Mouse (Mus musculus) kidney, embryonic 14.5 days (tissue): ENCODE measurements around the gene Kif18b. TPM values are rescaled to one million over a fixed set of nuclear protein-coding genes. Genes with fewer than 3 reads are reported as not detected.

ENCODE experiments used
- ATAC-seq: fragments of 200-750 bp; cut with Nextera tagmentation; 2 replicates; pipeline ENCODE4 v1.8.0; 2017; ENCODE audit warnings: moderate number of reproducible peaks, mild to moderate bottlenecking, moderate TSS enrichment, moderate library complexity; ENCODE audit not compliant: low FRiP score, low TSS enrichment
- H3K27ac ChIP-seq: fragments of 300-500 bp; sonication (generic); 2 replicates; pipeline ENCODE4 v1.5.1; 2014; ENCODE audit warnings: low read depth, mild to moderate bottlenecking, low read length, moderate library complexity, mixed read lengths
- H3K27me3 ChIP-seq: fragments of 300-500 bp; sonication (generic); 2 replicates; pipeline ENCODE4 v1.6.1; 2014; ENCODE audit warnings: mild to moderate bottlenecking, low read length; ENCODE audit not compliant: control insufficient read depth, insufficient read depth
- H3K36me3 ChIP-seq: fragments of 300-500 bp; sonication (generic); 2 replicates; pipeline ENCODE4 v1.6.1; 2014; ENCODE audit warnings: low read length, mixed read lengths; ENCODE audit not compliant: control insufficient read depth, insufficient read depth
- H3K4me1 ChIP-seq: fragments of 300-500 bp; sonication (generic); 2 replicates; pipeline ENCODE4 v1.6.1; 2014; ENCODE audit warnings: low read length, mixed read lengths; ENCODE audit not compliant: control insufficient read depth, insufficient read depth
- H3K4me2 ChIP-seq: fragments of 300-500 bp; sonication (generic); replicated peaks from 2 replicates; pipeline ENCODE4 v1.6.1; 2014; ENCODE audit warnings: low read depth, mild to moderate bottlenecking, low read length
- H3K4me3 ChIP-seq: fragments of 300-500 bp; sonication (generic); 2 replicates; pipeline ENCODE4 v1.5.1; 2014; ENCODE audit warnings: mild to moderate bottlenecking, low read length
- H3K9ac ChIP-seq: fragments of 300-500 bp; sonication (generic); 2 replicates; pipeline ENCODE4 v1.6.1; 2014; ENCODE audit warnings: low read depth, mild to moderate bottlenecking, low read length, moderate library complexity
- H3K9me3 ChIP-seq: fragments of 300-500 bp; sonication (generic); 2 replicates; pipeline ENCODE4 v1.6.1; 2016; ENCODE audit warnings: low read length; ENCODE audit not compliant: control insufficient read depth
- WGBS: fragments of 180-500 bp; shearing (Covaris S2); extraction: QIAGEN DNeasy Blood & Tissue Kit; methylation state at CpG from one replicate; pipeline ENCODE4 v1.1.7; 2014; 5-methylcytosine and 5-hydroxymethylcytosine counted together
- polyA plus RNA-seq: library from polyadenylated mRNA; unstranded; fragments of >200 nt; fragmentation: Nextera tagmentation; extraction: Ambion mirVana; gene quantifications from 2 replicates; pipeline ENCODE4 v1.2.1, GENCODE M21; 2014

Gene Kif18b
- polyA plus RNA-seq, 1 experiment from 2014 or later = 8.3 TPM

GRCm38 (mm10) chr11:102918077-102918476, 6.8 kb downstream of the Kif18b start:
- H3K9ac ChIP-seq = no peak overlapping the region
- no peak overlapping the region for H3K4me2 ChIP-seq
- no peak overlapping the region for H3K4me3 ChIP-seq
- no peak for ATAC-seq
- H3K27me3 ChIP-seq = no peaks in the 10 kb centered on the region
- peaks cover 45% of the 10 kb centered on the region for H3K36me3 ChIP-seq
- no peaks in the 10 kb centered on the region for H3K9me3 ChIP-seq
- 83% methylated on average over 4 of the region's 4 CpGs for WGBS
- H3K4me1 ChIP-seq = peaks cover 2% of the 10 kb centered on the region; the same call in 1 of the 2 replicates
- no peak overlapping the region for H3K27ac ChIP-seq

GRCm38 (mm10) chr11:102915380-102915779, 9.5 kb downstream of the Kif18b start:
- Histone ChIP-seq H3K4me3 (no peak overlapping the region), H3K4me2 (no peak overlapping the region), H3K27me3 (no peaks in the 10 kb centered on the region), H3K4me1 (no peaks in the 10 kb centered on the region), H3K9me3 (no peaks in the 10 kb centered on the region), H3K9ac (no peak overlapping the region), H3K27ac (no peak overlapping the region), H3K36me3 (peaks cover 58% of the 10 kb centered on the region)
- no peak for ATAC-seq
- 90% methylated on average over 9 of the region's 9 CpGs for WGBS

- Histone ChIP-seq H3K4me2 (no peak overlapping the region), H3K9ac (no peak overlapping the region), H3K27ac (no peak overlapping the region), H3K27me3 (no peaks in the 10 kb centered on the region), H3K4me3 (no peak overlapping the region), H3K4me1 (no peaks in the 10 kb centered on the region), H3K36me3 (peaks cover 97% of the 10 kb centered on the region), H3K9me3 (no peaks in the 10 kb centered on the region)
- WGBS = 81% methylated on average over 7 of the region's 7 CpGs
- no peak for ATAC-seq
These were observed 13.5 kb downstream of the Kif18b start for GRCm38 (mm10) chr11:102911376-102911775.

- H3K4me3 ChIP-seq = no peak overlapping the region
- H3K9ac ChIP-seq = no peak overlapping the region
- H3K4me1 ChIP-seq = no peaks in the 10 kb centered on the region
- H3K36me3 ChIP-seq = peaks cover 36% of the 10 kb centered on the region
- WGBS = 68% methylated on average over 7 of the region's 7 CpGs
- H3K4me2 ChIP-seq = no peak overlapping the region
- ATAC-seq = no peak
- no peaks in the 10 kb centered on the region for H3K9me3 ChIP-seq
- H3K27ac ChIP-seq = no peak overlapping the region
- no peaks in the 10 kb centered on the region; the same call in 1 of the 2 replicates for H3K27me3 ChIP-seq
These were observed 21.3 kb downstream of the Kif18b start for GRCm38 (mm10) chr11:102903654-102904053.

GRCm38 (mm10) chr11:102902107-102902506, 22.8 kb downstream of the Kif18b start:
- no peaks in the 10 kb centered on the region for H3K4me1 ChIP-seq
- H3K9ac ChIP-seq = no peak overlapping the region
- H3K9me3 ChIP-seq = no peaks in the 10 kb centered on the region
- H3K4me3 ChIP-seq = no peak overlapping the region
- peaks cover 21% of the 10 kb centered on the region for H3K36me3 ChIP-seq
- H3K27me3 ChIP-seq = no peaks in the 10 kb centered on the region; the same call in 1 of the 2 replicates
- no peak overlapping the region for H3K4me2 ChIP-seq
- ATAC-seq = no peak
- WGBS = 81% methylated on average over 5 of the region's 5 CpGs
- no peak overlapping the region for H3K27ac ChIP-seq

- Histone ChIP-seq H3K27me3 (no peaks in the 10 kb centered on the region; the same call in 1 of the 2 replicates), H3K4me2 (no peak overlapping the region), H3K9me3 (no peaks in the 10 kb centered on the region), H3K36me3 (peaks cover 12% of the 10 kb centered on the region), H3K27ac (no peak overlapping the region), H3K4me3 (no peak overlapping the region), H3K4me1 (no peaks in the 10 kb centered on the region), H3K9ac (no peak overlapping the region)
- WGBS = 59% methylated on average over 4 of the region's 4 CpGs
- no peak for ATAC-seq
These were observed 23.7 kb downstream of the Kif18b start for GRCm38 (mm10) chr11:102901199-102901598.

- Histone ChIP-seq H3K9ac (no peak within 1 kb of the TSS), H3K36me3 (peaks cover 7% of the 10 kb centered on the region), H3K9me3 (no peaks in the 10 kb centered on the region), H3K4me1 (no peaks in the 10 kb centered on the region), H3K4me3 (no peak within 1 kb of the TSS), H3K27ac (no peak within 1 kb of the TSS), H3K4me2 (no peak within 1 kb of the TSS), H3K27me3 (no peaks in the 10 kb centered on the region; the same call in 1 of the 2 replicates)
- ATAC-seq = peak; percentile 56; the same call in 1 of the 2 replicates
- 10% methylated on average over 7 of the region's 7 CpGs for WGBS
These were observed 24.2 kb downstream of the Kif18b start, which contains the start of gene Gfap for GRCm38 (mm10) chr11:102900763-102901162. Gfap (minus strand) TSS chr11:102900912.

- H3K4me2 ChIP-seq = no peak overlapping the region
- no peak overlapping the region for H3K27ac ChIP-seq
- WGBS = 83% methylated on average over 9 of the region's 9 CpGs
- no peaks in the 10 kb centered on the region for H3K9me3 ChIP-seq
- H3K4me3 ChIP-seq = no peak overlapping the region
- no peak overlapping the region for H3K9ac ChIP-seq
- H3K27me3 ChIP-seq = peaks cover 15% of the 10 kb centered on the region; the same call in 1 of the 2 replicates
- no peak for ATAC-seq
- peaks cover 4% of the 10 kb centered on the region; the same call in 1 of the 2 replicates for H3K4me1 ChIP-seq
- H3K36me3 ChIP-seq = no peaks in the 10 kb centered on the region
These were observed 26.5 kb downstream of the Kif18b start for GRCm38 (mm10) chr11:102898408-102898807.

- peak overlapping the region; percentile 4; the same call in 1 of the 2 replicates for H3K9ac ChIP-seq
- H3K4me1 ChIP-seq = peaks cover 8% of the 10 kb centered on the region; the same call in 1 of the 2 replicates
- H3K36me3 ChIP-seq = no peaks in the 10 kb centered on the region
- no peak overlapping the region for H3K4me3 ChIP-seq
- no peak overlapping the region for H3K4me2 ChIP-seq
- peaks cover 15% of the 10 kb centered on the region; the same call in 1 of the 2 replicates for H3K27me3 ChIP-seq
- no peaks in the 10 kb centered on the region for H3K9me3 ChIP-seq
- ATAC-seq = no peak
- 65% methylated on average over 20 of the region's 20 CpGs for WGBS
- no peak overlapping the region for H3K27ac ChIP-seq
These were observed 28.3 kb downstream of the Kif18b start for GRCm38 (mm10) chr11:102896641-102897040.
